Mouse (Mus musculus) thymus, adult 2 months (tissue): Measurements from ENCODE around the gene Pex26.

Experiments
- CTCF ChIP-seq: fragments of 200-500 bp; IDR thresholded peaks from 2 replicates; pipeline ENCODE4 v1.5.1; 2012; ENCODE audit warnings: mild to moderate bottlenecking, control low read depth, low read length, moderate library complexity, borderline replicate concordance; ENCODE audit not compliant: control insufficient read depth, poor library complexity, insufficient read depth; ENCODE audit errors: extremely low read depth
- POLR2A ChIP-seq: fragments of 200-500 bp; IDR thresholded peaks from 2 replicates; pipeline ENCODE4 v1.6.1; 2012; ENCODE audit warnings: mild to moderate bottlenecking, low read length, control low read depth, moderate library complexity; ENCODE audit not compliant: control insufficient read depth, poor library complexity, insufficient read depth; ENCODE audit errors: extremely low read depth

GRCm38 (mm10) chr6:121145906-121146305 is 37.6 kb upstream of the Pex26 start:
- TF ChIP-seq CTCF = no peak
- TF ChIP-seq POLR2A = no peak
